Mouse (Mus musculus) ovary, adult 18-20 months (tissue): Measurements from ENCODE around the gene Zkscan5.
"Not testable (repeated sequence)": the region's sequence is repeated elsewhere in the genome, so short reads cannot be mapped to it uniquely, and the experiment has no call there.

ENCODE experiments used
- DNase-seq: peaks from one replicate; pipeline ENCODE4 v3.0.0; 2022; ENCODE audit warnings: low spot score, mixed read lengths

Gene Zkscan5

DNA sequence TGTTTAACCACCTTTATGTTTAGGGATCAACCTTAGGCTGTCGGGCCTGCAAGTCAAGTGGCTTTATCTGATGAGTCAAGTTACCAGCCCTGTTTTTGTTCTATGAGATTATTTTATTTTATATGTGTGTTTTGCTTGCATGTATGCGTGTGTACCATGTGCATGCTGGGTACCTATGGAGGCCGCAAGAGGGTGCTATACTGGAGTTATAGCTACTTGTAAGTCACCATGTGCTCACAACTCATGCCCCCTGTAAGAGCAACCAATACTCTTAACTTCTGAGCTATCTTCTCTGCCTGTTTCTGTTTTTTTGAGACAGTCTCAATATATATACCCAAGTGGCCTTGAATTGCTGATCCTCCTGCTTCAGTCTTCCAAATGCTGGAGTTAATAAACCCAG is 9.1 kb downstream of the Zkscan5 start:
- DNase-seq: no peak

DNA sequence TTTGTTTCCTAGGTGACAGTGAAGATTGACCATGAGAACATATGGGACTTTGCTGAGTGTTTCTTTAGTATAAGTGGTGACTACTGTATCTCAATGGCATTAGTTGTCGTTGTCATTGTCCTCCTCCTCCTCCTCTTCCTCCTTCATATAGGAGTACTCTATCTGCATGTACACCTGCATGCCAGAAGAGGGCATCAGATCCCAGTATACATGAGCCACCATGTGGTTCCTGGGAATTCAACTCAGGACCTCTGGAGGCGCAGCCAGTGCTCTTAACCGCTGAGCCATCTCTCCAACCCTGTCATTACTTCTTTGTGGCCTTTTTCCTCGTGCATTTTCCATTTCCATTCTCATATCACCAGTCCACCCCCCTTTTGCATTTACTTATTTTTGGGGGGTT is 10.3 kb downstream of the Zkscan5 start:
- DNase-seq: no peak

DNA sequence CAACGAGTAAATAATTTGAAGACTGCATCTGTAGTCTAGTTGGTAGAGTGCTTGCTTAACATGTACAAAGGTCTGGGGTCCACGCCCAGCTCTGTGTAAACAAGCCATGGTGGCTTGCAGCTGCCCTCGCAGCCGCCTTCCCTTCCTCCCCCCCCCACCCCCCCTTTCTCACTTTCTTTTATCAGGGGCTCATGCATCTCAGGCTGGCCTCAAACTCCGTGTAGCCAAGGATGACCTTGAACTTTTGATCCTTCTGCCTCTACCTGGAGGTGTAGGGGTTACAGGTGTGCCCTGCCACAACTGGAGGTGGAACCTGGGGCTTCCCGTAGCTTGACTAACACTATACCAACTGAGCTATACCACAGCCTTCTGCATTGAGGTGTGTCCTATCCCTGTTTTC is 13.4 kb downstream of the Zkscan5 start:
- no peak for DNase-seq

DNA sequence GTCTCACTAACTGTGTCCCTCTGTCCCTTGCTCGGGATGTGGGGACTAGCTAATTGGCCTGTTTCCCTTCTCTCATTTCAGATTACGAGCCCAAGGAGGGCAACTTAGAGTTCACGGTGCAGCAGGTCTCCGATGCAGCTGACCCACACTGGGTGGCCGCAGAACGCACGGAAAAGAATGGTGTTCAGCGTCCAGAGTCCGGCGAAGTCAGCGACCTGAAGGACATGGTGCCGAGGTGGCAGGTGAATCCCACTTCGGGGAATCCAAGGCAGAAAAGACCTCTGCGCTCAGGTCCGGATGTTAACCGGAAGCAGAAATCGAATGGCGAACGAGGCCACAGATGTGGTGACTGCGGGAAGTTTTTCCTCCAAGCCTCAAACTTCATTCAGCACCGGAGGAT is 13.8 kb downstream of the Zkscan5 start:
- no peak for DNase-seq

DNA sequence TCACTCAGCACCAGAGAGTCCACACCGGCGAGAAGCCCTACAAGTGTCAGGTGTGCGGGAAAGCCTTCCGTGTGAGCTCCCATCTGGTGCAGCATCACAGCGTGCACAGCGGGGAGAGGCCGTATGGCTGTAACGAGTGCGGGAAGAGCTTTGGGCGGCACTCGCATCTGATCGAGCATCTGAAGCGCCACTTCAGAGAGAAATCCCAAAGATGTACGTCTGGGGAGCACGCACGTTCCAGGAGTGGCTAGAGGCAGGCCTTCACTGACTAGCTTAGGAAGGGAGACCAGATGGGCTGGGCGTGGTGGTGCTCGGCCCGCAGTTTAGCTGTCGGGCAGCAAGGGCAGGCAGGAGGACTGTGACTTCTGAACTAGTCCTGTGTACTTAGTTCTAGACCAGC is 14.3 kb downstream of the Zkscan5 start:
- no peak for DNase-seq

DNA sequence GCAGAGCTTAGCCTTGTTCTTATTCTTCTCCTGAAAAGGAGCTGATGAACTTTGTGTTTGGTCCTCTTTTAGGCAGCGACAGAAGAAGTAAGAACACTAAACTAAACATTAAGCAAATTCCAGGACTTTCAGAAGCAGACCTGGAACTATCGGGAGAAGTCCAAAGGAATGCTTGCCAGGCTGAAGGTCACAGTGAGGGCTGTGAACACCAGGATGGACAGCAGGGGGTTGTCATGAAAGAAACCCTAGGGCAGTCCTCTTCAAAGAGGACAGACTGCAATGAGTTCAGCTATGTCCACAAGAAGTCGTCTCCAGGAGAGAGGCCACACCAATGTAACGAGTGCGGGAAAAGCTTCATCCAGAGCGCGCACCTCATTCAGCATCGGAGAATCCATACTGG is 15.6 kb downstream of the Zkscan5 start:
- DNase-seq: no peak

DNA sequence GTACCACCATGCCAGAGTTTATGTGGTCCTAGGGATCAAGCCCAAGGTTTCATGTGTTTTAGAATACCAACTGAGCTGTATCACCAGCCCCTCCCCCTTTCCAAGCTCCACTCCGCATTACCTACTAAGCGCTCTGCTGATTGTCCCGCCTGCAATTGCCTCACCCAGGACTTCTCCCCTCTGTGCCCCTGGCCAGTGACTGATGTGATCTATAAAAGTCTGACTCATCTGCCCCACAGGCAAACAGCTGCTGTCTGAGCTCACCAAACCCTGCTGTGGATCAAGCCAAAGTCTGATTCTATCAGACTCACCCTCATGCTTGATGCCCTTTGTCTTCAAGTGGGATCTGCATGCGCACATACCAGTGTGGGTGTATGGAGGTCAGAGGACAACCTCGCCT is 18.5 kb downstream of the Zkscan5 start:
- no peak for DNase-seq

DNA sequence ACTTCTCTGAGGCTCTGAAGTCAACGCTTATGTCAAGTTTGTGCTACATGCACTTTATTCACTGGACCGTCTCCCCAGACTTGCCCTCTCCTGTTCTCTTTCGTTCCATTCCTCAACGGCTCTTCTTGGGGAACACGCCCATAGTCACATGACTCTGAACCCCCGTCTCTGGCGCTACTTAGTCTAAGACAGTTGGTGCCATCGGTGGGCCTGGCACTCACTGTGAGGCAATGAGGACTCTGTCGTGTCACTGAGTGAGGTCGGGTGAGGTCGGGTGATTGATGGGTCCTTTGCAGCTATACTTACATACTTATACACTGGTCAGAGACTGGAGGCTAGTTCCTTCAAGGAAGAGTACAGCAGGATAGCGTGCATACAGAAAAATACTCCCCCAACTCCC is 19.0 kb downstream of the Zkscan5 start:
- DNase-seq: no peak

DNA sequence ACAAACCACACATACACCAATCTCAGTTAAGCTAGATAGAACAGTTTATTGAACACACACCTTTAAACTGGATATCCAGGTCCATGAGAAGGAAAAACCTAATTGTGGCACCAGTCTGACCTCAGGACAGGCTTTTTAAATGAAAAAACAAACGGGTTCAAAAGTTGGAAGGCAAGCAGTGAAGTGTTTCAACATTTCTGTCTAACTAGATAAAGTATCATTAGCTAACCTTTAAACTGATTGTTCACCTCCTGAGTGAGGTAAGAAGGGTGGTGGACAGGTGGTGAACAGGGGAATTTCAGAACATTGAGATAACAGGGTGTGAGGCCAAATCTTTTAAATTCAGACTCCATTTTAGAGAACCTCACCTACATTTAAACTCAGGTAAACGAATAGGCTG is 22.1 kb downstream of the Zkscan5 start:
- no peak for DNase-seq

DNA sequence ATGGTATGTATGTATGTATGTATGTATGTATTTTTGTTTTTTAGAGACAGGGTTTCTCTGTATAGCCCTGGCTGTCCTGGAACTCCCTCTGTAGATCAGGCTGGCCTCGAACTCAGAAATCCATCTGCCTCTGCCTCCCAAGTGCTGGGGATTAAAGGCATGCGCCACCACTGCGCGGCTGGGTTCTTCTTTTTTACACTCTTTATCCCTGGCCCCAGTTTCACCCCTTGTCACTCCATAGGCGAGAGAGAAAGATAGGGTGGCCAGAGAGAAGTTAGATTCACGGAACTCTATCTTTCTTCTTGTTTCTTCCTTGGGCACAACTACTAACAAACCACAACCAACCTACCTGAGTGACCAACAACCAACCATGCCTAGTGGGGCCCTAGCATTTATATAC is 24.9 kb downstream of the Zkscan5 start:
- not testable (repeated sequence) for DNase-seq

DNA sequence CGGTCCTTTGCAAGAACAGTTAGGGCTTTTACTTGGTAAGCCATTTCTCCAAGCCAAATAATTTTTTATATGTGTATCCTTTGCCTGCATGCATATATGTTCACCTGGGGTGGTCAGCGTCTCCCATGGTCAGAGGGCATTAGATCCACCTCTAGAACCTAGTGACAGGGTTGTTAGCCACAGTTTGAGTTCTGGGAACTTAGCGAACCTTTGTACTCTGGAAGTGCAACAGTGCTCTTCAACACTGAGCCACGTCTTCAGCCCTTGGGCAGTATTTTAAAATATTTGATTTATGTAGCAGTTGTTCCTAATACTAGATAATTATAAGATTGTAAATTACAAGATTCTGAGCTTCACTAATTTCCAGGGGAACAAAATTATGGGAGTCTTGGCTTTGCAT is 26.3 kb downstream of the Zkscan5 start:
- DNase-seq: no peak

DNA sequence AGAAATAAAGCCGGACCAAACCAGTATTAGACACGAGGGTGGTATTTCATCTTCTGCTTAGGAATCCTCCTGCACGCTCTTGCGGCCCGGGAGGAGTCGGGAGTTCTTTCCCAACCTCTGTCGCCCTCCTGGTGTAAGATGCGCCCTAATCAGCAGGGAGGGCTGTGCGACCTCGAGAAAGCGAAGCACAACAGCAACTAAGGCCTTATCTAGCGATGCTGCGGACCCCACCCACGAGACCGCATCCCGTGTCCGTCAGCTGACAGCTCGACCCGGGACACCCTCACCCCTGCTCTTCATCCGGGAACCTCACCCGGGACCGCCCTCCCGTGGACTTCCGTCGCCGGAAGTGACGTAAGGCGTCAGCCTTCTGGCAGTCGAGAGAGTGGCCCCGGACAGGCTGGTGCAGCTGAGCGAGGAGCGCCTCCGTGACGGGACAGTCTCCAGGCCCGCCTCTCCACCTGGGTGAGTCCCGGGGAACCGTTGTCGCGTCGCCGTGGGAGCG is 27.1 kb downstream of the Zkscan5 start, which contains the start of gene Zfp655:
Gene Zfp655 (plus strand): TSS at position 349 of the 505 bp plus-strand sequence.
- peak; percentile 96 for DNase-seq

DNA sequence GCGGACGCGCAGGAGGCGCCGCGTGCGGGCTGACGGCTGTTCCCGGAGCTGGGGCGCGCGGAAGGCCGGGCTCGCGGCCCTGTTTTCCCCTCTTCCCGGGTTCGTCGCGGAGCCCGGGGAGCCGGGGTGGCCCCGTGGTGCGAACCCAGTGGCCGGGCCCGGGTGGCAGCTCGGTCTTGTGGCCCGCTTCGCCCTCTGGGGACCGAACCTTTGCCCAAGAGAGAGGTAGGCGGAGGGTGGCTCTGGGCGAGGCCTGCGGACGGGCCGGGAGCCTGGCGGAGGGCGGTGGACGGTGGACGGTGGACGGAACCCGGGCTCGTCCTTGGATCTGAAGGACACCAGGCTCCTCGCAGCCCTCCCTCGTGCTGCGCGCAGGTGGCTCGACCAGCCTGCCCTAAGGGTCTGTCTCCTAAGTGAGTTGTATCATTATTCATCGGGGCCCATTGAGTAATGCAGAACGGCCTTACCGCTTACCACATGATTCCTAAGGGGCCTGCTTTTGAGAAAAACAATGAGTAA is 27.6 kb downstream of the Zkscan5 start:
- DNase-seq: no peak

DNA sequence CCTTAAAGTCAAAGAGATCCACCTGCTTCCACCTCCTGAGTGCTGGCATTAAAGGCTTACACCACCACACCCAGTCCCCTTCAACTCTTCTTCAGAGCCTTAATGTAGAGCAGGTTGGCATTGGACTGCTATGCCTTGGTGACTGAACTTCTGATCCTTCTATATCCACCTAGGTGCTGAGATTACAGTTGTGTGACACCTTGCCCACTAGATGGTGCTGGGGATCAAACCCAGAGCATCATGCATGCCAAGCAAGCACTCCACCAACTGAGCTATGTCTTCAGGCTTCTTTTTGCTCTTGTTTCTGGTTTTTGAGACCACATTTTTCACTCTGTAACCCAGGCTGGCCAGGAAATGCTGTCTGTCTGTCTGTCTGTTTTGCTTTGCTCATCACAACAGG is 30.3 kb downstream of the Zkscan5 start:
- DNase-seq: no peak

DNA sequence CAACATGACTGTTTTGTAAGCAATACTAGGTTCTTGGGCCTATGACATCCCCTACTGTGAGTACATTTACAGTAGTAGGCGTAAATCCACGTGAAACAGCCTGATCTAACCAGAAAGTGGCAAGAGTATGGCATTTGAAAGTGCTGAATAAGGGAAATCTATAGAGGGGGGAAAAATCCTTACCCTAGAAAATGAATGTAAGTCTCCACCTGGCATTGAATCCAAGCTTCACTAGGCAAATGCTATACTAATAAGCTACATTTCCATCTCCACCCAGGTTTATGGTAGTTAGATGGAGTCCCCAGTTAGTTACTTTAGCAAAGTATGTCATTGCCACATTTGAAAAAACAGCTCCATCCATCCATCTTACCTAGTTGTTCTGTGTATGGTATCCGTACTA is 45.2 kb downstream of the Zkscan5 start:
- DNase-seq: no peak
